Mouse (Mus musculus) megakaryocyte progenitor cell, adult 5-6 weeks (primary cell): ENCODE data around the gene Fars2. TPM values are rescaled to one million over a fixed set of nuclear protein-coding genes. Genes with fewer than 3 reads are reported as not detected.
"Not testable (repeated sequence)": the region's sequence is repeated elsewhere in the genome, so short reads cannot be mapped to it uniquely, and the experiment has no call there.

ENCODE experiments used
- ATAC-seq: replicated peaks from 2 replicates; pipeline ENCODE4 v1.8.0; 2016; ENCODE audit warnings: mild to moderate bottlenecking, moderate TSS enrichment, inconsistent platforms; ENCODE audit not compliant: poor library complexity
- total RNA-seq, 2 experiments: library from RNA; stranded (forward) in 1 of 2; stranded (reverse) in 1 of 2; fragments of 157-497, 149-512 nt in 1 of 2; fragments of 200-1000 nt in 1 of 2; gene quantifications; 2 replicates each; pipeline versions ENCODE4 v1.2.3 to v1.2.4; 2015 to 2017

Gene Fars2
- total RNA-seq, 2 experiments from 2014 or later, result 23.9 to 48.5 TPM

DNA sequence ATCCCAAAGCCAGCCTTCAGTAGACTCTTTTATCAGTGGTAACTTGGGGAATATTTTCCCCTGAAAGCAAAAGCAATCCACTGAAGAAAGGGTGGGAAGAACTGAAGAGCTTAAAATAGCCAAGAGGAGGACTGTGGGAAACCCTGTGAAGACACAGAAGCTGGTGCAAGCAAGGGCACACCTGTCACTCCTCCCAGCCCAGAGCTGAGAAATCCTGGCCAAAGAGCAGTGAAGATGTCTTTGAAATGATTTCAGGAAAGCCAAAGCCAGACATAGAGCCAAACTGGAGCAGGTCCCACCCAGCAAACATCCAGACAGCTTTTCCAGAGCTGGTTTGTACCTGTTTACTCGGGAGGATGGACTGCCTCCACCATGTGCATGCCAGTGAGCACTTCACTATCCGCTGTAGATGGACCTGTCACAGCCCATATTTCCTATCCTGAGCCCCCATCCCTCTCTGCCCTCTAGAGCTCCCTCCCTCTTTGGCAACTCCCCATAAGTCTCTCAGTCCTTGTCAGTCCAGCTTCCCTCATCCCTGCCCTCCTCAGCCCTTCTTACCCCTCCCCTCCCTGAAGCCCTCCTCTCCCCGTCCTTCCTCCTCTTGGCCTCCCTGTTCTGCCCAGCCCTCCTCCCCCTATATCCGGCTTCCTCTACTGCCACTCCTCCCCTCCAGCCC lies 327.7 kb downstream of the Fars2 start:
- ATAC-seq, result no peak

DNA sequence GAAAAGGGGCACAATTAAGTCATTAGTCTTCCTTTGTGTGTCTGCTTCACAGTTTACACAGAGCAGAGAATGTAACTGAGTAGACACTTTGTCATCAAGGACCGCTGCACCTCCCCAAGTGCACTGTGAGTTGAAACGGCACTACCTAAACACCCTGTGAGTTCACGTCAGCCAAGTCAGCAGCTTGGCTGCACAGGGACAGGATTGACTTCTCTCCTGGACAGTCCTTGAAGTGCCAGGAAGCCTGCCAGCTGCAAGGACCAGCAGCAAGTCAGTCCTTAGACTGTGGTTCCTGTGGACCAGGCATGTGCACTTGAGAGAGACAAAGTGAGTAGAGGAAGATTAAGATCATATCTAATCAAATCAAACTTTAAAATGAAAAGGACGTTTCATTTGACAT lies 330.7 kb downstream of the Fars2 start:
- no peak for ATAC-seq

DNA sequence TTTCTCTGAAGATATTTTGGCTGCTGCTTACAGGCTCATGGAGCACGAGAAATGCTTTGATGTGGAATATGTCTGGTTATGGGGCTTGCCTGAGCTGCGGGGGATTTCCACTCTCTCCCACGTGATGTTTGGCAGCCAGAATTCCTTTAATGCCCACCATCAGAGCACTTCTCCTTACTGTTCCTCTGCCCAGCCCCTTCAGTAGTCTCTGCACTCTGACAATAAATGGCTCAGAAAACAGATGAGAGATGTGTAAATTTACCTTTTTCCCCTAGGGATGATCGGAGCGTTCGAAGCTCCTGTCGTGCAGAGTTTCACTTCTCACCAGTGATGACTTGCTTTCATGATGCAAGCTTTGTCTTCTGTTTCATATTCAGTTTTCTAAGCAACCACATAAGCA lies 331.4 kb downstream of the Fars2 start:
- ATAC-seq, result no peak

DNA sequence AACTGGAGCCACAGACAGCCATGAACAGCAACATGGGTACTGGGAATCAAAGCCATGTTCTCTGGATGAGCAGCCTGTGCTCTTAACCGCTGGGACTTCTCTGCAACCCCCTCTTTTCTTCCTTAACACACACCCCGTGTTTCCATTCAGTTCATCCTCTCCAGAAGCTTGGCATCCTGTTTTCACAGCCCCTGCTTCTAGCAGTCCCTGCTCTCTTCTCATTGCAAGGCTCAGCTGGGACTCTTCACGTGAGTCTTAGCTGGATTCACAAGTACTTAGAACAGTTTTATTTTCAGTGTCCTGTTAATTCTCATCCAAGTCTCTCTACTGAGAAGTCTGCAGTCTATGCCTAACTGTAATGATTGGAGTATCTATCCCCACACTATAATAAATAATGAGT lies 334.2 kb downstream of the Fars2 start:
- ATAC-seq, result no peak

DNA sequence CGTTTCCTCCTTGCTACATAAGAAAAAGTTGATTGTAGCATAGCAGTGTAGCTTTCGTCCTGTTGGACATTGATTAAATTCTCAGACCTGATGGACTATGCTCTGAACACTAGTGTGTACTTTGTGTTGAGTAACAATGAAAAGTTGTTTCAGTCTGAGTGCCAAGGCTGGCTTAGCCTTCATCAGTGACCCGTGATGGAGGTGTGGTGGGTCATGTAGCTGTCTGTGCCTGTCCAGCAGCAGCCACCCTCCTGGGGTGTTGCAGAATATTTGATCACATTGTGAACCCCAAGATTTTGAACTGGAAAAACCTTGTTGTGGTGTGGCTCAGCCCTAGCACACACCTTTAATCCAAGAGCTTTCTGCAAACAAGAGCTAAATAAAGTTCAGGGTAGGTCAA lies 343.3 kb downstream of the Fars2 start:
- ATAC-seq, result no peak

DNA sequence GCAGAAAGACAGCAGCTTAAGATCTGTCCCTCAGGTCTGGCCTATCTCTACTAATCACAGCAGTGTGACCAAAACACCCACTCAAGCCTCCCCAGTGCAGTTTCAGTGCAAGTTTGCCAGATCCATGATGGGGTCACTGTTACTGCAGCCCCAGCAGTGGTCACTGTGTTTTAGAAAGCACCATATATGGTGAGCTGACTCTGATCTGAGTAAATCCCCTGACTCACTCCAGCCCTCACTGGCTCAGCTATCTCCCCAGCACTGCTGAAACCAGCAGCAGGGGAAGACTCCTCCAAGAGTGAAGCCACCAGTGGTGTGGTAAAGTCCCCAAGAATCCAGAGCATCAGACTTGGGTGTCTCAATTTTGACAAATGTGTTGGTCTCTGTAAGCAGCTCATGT lies 346.5 kb downstream of the Fars2 start:
- no peak for ATAC-seq

DNA sequence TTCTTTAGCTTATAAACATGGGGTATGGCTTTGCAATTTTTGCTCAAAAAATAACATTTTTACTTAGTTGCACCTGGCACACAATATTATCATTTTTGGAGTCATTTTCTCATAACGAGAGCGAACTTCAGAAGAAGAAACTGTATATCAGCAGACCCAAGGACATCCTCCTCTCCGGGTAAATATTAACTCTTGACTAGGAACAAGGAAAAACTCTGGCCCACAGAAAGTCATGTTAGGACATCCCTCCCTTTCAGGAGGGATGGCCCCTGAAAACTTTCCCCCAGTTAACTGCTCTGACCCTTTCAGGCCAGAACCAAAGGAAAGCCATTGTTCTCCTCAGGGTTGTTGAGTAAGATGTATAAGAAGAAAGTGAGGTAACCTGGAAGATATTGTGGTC lies 348.9 kb downstream of the Fars2 start:
- not testable (repeated sequence) for ATAC-seq

DNA sequence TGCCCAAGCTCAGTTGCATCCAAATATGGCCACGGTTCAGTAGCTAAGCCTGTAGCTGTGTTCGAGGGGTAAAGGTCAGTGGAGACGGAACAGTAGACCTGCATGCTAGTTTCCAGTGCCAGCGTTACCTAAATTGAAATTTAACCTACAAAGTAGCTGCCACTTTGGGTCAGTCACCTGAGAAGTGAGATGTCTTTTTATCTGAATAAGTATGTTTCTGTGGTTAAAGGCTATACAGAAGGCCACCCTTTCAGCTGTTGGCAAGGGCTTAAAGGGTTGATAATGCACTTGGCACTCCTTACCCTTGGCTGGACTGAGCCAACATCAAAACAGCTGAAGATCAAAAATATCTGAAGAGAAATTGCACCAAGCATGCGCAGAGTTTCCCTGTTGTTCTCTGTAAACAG lies 349.3 kb downstream of the Fars2 start:
- no peak for ATAC-seq

DNA sequence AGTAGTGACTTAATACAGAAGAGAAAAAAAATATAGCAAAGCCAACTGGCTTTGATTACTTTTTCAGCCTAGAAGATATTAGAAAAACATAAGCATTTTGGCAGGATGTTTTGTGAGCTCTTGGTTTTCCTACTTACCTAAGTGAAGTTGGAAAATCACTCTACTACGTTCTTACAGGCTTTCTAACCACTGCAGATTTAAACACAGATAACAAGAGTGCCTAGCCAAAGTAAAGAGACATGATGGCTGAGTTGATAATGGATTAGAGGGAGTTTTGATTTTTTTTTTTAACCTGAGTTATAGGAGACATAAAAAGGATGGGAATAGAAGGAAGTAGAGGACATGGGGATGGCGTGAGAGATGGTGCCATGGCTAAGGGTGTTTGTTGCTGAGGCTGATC lies 350.6 kb downstream of the Fars2 start:
- ATAC-seq, result no peak

DNA sequence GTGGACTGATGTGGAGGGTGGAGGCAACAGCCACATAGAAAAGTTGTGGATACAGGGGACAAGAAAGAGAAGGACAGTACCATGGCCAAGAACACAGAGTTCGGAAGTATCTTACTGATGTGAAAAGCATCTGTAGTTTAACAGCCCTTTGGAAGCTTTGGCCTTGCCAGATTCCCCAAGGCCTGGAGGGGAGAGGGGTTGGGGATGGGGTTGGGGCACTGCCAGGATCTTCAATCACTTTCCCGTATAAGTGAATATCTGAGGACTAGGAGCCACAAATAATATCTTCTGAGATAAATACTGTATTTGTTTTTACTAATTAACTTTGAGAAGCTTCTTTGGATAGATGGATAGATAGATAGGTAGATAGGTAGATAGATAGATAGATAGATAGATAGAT lies 351.8 kb downstream of the Fars2 start:
- ATAC-seq, result no peak

DNA sequence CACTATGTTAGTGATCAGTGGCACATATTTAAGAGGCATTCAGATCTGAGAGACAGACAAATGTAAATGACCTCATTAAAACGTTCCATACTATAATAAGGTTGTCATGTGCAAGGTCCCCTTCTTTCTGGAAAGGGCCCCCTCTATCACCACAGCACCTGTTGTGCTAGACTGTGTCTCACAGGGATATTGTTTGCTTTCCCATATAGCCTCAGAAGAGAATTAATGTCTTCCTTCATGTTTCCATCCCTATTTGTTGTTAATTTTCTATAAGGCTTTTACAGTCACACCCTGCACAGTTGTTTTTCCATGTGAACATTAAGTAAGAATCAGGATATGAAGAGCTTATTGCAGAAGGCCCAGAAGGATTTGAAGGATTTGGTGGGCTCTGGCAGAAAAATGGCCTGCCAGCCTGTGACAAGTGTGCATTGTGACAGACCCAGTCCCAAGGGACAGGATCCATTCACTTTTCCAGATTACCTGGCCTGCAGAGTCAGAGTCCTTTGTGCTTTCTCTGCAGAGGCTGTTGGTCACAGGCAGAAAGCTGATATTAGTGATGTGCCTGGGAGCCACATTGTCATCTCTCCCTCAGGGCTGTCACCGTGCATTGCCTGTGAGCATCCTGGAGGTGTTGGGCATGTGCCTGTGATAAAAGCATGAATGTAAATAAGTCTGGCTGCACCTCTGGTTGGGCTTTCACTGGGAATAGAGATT lies 352.4 kb downstream of the Fars2 start:
- ATAC-seq, result no peak

DNA sequence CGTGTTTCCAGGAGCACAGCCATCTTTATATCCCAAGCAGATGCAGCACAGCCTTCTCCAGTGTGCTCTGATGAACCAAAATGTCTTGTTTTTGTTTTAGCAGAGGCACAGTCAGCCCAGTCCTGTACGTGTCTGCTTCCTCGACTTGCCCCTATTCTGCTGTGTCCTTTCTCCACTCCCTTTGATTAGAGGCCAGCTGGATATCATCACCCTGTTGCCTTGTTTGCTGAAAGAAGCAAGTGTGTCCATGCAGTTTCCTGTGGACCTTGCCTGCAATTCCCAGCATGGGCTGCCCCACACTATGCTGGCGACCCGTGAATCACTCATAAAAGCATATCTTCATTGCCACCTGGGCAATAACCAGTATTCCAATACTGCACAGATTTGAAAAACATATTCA lies 360.4 kb downstream of the Fars2 start:
- no peak for ATAC-seq

DNA sequence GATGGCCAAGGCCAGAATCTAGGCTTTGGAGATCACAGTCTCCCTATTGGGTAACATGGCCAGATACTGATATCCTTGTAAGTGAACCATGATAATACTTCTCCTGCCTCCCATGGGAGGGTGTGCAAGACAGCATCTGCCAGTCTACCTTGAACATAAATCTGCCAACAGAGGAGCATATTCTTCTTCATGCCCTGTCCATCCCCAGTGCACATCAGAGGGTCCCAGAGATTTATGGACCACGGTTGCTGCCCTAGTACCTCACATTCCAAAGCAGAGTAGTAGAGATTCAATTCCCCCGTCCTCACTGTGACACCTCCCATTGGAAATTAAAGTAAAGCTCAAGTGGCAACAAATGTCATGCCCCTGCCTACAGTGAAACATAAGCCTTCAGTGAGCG lies 361.0 kb downstream of the Fars2 start:
- no peak for ATAC-seq

DNA sequence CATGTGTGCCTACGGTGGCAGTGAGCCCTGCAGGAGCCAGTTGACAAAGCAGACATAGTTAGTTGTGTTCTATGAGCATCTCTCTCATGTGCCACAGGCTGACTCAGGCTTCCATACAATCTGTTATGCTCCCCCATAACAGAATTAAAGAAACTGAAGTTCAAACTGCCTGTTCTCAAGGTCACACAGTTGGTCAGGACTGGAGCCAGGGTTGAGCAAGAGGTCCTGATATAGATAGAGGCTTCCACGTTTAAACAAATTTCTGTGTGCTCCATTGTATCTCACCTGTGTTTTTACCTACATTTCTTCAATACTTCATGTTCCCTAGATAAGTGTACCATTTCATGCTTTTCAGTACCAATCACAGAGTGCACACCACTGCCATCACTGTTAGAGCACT lies 362.9 kb downstream of the Fars2 start:
- no peak for ATAC-seq

DNA sequence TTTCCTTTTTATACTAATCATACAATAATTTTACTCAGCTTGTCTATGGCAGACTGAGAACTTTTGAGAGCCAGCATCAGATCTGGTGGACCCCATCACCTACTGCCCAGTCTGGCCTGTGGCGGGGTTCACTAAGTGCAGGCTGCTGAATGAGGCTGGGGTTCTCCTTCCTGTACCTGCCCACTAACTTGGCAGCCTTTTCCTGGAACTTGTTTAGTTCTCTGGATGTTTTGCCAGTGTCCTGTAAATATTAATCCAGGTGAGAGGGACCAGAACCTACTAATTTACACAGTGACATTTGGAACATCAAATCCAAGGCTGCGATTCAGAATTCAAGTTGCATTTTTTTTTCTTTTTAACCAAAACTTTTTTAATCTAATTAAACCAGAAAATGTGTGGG lies 367.2 kb downstream of the Fars2 start:
- no peak for ATAC-seq

DNA sequence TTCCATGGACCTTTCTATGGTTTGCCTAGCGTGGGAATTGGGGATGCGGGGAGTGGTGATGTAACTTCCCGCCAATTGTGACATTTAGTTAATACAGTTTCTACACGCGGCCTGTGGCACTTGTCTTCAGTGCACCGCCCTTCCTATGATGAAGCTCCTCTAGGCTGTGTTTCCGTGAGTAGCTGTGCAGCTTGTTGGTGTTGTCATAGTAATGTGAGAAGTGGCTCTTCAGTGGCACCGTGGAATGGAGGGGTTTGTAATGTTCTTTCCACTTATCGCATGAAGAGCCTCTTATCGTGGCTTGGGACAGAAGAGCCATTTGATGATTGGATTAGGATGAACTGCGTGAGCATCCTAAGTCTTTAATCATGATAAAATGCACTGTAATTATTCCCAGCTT lies 369.5 kb downstream of the Fars2 start:
- no peak for ATAC-seq

DNA sequence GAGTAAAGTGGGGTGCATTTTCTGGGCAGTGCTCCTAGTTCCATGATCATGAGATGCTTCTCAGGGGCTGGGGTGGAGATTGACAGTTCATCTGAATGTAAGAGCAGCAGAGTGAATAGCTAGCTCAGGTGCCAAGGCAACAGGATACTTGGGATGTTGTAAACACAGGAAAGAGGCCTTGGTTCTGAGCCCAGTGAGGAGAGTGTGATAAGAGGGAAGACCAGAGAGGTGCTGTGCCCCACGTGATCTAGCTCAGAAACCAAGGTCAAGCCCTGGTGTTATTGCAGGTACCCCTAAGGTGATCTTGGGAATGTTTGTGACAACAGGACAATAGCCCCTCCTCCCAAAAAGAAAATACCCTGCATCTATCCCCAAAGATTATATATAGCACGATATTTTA lies 372.2 kb downstream of the Fars2 start:
- ATAC-seq, result no peak

DNA sequence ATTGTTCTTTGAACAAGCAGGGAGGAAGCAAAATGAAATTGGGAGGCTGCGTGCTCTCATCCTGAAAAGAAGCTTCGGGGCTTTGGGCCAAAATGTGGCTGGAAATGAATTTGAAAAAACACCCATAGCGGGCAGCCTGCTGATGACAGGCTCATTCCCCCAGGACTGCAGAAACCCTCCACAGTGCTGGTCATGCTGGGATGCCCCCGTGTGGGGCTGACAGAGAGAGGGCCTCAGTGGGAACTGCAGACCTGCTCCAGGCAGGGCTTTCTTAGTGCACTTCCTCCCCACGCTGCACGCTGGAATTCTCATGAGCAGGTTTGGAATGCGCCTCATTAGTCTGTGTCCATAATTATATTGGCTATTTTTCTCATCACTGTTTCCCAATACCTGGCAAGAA lies 373.4 kb downstream of the Fars2 start:
- no peak for ATAC-seq

DNA sequence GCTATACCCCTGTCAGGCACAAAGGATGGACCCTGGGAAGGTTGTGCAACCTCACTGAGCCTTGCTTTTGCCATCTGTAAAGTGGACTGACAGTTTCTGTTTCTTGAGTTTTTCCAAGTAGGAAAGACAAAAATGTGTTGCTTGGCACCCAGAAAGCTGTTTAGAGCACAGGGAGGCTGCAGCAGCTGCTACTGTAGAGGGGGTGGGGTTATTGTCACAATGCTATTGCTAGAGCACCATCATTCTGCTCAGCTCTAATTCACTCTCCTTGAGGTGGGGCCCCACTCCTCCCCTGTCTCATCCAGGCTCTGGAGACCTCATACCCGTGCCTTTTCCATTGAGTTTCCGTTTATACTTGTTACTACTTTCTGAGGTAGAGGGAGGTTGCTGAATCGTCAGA lies 375.2 kb downstream of the Fars2 start:
- ATAC-seq, result no peak

DNA sequence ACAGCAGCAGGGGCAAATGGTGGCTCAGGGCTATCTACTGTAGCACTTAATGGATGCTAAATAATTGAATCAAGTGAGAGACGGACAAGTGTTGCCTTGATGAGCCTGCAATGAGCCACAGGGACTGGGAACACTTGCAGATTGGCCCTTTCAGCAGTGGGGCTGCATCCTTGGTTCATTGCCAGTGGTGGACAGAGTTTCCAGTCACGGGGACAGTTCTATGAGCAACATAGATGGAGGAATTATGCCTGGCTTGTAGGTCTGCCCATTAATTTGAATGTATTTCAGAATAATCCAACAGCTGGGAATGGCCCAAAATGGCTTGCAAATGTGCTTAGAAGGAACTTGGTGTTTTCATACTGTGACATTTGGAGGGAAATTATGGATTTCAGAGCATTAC lies 376.1 kb downstream of the Fars2 start:
- no peak for ATAC-seq

DNA sequence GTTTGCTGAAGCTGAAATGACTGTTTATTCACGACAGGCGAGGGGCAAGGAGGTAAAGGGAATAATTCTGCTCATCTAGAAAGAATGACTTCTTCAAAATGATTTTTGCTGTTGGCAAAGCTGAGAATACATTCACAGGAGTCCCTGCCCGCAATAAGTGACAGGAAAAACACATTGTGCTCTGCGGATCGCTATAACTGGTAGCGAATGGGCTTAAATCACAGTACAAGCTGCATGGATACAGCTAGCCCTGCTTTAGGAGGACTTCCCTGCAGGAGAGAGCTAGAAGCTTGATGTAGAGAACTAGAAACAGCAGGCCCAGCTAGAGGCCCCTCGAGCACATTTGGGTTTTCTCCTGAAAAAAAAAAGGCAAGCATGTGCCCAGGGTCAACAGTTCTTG lies 376.6 kb downstream of the Fars2 start:
- ATAC-seq, result no peak

DNA sequence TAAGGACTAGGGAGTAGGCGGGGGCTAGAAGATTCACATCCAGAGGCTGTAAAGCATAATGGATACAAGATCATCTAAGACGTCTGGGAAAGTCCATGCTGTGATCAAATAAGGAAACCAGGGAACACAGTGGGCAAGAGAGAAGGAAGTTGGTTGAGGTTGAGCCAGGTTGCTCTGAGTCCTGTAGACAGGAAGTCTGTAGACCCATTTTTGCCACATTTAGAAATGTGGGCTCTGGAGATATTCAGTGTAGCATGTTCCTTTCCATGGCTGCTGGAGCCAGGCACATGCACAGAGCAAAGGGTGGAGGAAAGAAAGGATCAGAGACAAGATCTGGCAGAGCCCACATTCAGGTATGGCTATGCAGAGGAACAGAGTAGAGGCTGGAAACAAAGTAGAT lies 378.8 kb downstream of the Fars2 start:
- ATAC-seq, result peak; percentile 50

DNA sequence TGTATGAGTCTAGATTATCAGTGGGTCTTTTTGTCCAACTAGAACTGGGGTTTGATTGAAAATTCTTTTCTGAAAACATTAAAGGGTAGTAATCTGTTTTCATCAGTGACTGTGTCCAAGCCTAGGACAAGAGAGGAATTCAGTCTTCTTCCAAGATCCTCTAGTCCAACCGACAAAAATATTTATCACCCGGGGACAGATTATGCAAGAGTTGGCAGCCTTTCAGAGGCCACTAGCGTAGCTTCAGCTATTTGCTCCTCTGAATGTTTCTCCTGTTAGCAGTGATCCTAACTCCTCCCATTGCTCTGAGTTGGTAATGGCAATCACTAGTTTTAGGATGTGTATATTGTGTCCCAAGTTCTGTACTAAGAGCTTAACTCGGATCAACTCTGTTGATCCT lies 380.1 kb downstream of the Fars2 start:
- ATAC-seq, result no peak
